Mouse (Mus musculus): ENCODE results near the gene Gm3173.
"Not testable (repeated sequence)": the region's sequence is repeated elsewhere in the genome, so short reads cannot be mapped to it uniquely, and the experiment has no call there.

The Gm3173 gene

DNA sequence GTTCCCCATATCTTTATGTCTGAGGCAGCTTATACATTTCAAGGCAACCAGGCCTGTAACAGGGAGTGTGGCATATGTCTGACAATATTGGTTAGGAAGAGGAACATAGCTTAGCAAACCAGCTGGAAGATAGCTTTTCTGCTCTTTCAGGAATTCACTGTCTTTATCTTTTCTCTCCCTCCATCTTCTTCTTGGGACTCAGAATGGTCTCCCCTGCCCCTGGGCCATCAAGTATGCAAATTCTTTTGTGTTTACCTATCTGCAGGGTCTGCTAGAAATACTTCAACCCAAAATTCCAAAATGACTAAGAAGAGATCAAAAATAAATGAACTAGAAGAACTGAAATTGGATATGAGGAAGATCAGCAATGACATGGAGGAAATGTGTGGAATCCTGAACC is at the start of gene Gm3173:
Gm3173 (plus strand) TSS at position 301 of the 400 bp plus-strand sequence.
- not testable (repeated sequence) for DNase-seq (ENCODE audit: low read depth, low spot score)

DNA sequence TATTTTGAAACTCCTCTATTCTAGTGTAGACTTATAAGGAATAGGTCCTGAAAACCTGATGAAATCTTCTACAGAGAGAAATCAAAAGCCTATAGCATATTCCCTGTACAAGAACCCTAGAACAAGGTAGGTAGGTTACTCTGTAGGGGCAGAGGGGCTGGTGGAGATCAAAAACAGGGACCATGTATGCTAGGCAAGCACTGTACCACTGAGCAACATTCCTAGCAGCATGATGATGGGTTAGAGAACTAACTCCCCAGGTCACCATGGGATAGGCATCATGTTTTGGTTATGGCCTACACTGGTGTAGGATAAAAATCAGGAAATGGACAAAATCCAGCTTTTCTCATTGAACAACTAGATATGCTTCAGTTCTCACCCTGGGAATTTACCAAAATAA is 45.2 kb upstream of the Gm3173 start:
- DNase-seq (ENCODE audit: low read depth, low spot score) = not testable (repeated sequence)

DNA sequence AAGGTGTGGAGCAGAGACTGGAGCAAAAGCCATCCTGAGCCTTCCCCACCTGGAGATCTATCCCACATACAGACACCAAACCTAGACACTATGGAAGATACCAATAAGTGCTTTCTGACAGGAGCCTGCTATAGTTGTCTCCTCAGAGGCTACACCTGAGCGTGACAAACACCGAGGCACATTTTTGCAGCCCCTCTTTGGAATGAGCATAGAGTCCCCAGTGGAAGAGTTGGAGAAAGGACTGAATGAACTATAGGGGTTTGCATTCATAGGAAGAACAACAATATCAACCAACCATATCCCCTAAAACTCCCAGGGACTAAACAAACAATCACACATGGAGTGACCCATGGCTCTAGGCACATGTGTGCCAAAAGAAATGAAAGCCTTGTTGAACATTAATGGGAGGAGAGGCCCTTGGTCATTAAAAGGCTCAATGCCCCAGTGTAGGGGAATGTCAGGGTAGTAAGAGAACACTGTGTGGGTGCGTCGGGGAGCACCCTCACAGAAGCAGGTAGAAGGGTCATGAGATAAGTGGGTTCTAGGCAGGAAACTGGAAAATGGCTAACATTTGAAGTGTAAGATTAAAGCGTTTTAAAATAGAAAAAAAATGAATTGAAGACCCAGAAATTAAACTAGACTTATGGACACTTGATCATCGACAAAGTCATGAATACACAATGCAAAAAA is 37.8 kb upstream of the Gm3173 start:
- DNase-seq (ENCODE audit: low read depth, low spot score) = not testable (repeated sequence)

DNA sequence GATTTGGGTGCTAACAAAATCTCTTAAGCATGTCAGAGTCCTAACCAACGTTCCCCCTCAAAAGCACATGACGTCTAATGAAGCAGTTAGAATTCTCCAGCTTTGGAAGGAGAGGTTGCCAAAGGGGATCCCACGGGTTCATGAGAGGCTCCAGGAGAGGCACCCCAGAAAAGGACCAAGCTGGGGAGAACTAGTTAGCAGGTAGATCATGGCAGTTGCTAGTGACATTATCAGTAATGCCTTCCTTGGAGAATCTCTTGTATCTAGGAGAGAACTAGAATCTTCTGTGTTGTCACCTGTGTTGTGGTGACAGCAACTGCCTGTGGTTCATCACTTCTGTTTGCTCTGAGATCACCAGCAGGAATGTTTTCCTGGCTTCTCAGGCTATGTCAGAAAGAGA is 33.6 kb upstream of the Gm3173 start, which contains the start of gene Gm3159:
Gm3159 (plus strand) TSS at position 301 of the 400 bp plus-strand sequence.
- DNase-seq (ENCODE audit: low read depth, low spot score) = not testable (repeated sequence)

DNA sequence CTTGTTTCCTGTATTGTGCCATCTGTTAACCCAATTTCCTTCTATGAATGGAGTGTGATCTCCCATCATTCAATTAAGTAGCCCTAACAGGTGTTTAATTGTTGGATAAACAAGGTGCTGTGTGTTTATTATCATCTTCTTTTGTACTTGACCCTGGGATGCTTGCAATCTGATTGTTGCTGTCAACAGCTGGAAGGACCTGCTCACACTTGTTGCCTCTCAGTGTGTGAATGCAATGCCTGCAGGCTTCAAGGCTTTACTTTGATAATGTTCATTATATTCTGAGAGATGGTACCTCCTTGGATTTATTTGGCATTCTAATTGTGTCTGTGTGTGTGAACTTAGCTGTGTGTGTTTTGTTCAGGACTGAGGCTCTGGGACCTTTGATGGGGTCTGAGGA is 32.2 kb upstream of the Gm3173 start:
- not testable (repeated sequence) for DNase-seq (ENCODE audit: low read depth, low spot score)

DNA sequence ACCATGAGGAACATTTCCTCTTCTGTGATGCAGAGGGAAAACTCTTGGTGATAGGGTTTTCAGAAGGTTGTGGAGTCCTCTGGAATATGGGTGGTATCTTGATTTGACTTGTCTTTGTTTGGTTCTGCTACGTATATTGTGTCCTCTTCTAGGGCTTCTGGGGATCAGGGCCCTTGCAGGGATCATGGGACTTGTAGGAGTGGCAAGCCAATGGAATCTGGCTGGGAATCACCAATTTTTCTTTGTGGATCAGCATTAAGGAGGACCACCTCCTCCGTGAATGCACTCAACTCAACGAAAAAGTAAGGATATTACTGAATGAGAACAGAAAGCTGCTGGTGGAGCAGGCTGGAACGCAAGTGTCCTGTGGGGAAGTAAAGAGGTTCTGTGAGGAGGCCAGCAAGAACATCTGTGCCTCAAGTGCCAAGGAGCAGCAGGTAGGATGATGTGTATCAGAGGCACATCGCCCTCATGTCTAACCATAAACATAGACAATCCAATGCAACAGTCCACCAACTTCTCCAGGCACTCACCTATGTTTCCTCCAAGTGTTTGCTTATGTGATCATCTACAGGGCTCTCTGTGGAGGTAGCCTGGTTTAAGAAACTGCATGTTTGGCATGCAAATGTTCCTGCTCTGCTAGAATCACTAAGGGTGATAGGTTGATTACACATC is 30.5 kb upstream of the Gm3173 start:
- DNase-seq (ENCODE audit: low read depth, low spot score) = not testable (repeated sequence)

DNA sequence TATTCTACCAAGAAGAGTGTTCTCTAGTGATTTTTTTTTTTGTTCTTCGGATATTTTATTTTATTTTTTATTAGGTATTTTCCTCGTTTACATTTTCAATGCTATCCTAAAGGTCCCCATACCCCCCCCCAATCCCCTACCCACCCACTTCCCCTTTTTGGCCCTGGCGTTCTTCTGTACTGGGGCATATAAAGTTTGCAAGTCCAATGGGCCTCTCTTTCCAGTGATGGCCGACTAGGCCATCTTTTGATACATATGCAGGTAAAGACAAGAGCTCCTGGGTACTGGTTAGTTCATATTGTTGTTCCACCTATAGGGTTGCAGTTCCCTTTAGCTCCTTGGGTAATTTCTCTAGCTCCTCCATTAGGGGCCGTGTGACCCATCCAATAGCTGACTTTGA is 29.5 kb upstream of the Gm3173 start:
- not testable (repeated sequence) for DNase-seq (ENCODE audit: low read depth, low spot score)

DNA sequence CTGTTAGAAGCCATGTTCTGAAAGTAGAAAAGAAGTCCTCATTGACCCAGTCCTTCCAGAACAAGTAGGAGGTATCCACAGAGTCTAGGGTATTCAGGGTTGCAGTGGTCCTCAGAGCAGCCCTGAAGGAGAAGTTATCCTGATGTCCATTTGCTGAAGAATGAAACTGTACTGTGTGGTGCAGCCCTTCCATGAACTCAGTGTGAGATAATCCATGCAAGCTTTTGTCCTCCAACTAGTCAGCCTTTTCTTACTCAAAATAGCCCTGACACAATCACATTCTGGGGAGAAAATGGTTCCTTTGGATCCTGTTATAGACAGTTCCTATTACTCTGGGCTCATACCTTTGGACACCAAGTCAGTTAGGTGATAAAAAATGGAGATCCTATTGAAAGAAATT is 27.0 kb upstream of the Gm3173 start:
- not testable (repeated sequence) for DNase-seq (ENCODE audit: low read depth, low spot score)

DNA sequence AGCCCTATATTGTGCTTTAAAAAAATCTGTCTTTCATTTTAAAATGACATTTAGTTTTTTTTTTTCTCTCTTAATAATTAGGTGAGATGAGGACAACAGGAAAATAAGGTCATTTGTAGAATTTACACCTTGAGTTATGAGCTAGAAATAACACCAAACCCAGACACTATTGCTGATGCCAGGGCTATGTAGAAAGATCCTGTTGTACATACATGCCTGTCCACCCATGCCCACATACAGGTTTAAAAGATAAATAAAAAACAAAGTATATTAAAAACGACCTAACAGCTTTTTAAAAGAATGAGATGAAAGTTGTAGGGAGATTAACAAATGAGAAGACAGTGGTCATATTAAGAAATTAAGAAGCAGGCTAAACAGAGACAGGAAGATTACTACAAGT is 20.9 kb upstream of the Gm3173 start:
- DNase-seq (ENCODE audit: low read depth, low spot score) = not testable (repeated sequence)

DNA sequence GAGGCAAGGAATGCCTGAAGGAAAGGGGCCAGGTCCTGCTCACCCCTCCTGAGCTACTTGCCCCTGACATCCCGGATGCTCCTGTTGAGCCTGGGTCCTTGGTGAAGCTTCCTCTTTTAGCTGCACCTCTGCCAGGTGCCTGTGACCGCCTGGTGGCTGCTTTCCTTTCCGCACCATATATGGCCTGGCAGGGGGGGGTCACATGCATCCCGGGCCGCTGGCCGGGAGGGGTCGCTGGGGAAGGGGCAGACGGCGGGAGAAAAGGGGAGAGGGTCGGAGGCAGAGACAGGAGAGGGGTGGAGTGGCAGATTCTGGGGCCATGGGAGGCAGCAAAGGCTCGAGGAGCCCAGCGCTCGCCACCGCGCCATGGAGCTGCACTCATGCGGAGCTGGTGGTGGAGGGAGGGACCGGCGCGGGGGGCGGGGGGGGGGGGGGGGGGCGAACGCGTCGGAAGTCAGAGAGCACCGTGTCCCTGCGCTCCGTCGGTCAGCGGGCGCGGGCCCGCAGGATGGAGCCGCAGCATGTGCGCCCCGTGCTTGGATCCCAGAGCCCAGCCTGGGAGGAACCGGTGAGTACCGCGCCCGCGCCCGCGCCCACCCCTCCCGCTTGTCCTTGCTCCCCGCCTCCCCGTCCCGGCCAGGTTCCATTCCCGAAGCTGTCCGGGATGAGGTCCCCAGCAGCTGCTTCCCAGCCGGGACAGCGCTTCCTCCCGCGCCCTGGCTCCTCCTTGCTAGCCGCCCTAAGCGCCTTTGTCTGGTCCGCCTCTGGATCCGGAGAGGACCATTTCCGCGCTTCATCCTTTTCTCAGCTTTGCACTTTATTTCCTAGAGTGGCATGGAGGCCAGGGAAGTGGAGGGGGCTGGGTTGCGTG is 15.6 kb upstream of the Gm3173 start, which contains the start of gene Gm3164:
Gm3164 (plus strand) TSS at position 484 of the 871 bp plus-strand sequence.
- DNase-seq (ENCODE audit: low read depth, low spot score) = not testable (repeated sequence)

DNA sequence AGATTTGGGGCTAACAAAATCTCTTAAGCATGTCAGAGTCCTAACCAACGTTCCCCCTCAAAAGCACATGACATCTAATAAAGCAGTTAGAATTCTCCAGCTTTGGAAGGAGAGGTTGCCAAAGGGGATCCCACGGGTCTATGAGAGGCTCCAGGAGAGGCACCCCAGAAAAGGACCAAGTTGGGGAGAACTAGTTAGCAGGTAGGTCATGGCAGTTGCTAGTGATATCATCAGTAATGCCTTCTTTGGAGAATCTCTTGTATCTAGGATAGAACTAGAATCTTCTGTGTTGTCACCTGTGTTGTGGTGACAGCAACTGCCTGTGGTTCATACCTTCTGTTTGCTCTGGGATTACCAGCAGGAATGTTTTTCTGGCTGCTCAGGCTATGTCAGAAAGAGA is 50.7 kb downstream of the Gm3173 start, which contains the start of gene Gm3182:
Gm3182 (plus strand) TSS at position 301 of the 400 bp plus-strand sequence.
- not testable (repeated sequence) for DNase-seq (ENCODE audit: low read depth, low spot score)

DNA sequence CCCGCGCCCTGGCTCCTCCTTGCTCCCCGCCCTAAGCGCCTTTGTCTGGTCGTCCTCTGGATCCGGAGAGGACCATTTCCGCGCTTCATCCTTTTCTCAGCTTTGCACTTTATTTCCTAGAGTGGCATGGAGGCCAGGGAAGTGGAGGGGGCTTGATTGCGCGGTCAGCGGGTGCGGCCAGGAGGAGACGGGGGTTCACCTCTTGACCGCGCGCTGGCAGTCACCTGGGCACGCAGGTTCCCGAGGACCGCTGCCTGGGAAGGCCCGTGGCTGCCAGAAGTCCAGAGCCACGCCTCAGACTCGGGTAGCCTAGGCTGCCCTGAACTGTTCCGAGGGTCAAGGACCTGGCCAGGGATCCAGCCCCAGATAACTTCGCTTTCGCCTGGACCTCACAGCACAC is 68.6 kb downstream of the Gm3173 start:
- DNase-seq (ENCODE audit: low read depth, low spot score) = not testable (repeated sequence)

DNA sequence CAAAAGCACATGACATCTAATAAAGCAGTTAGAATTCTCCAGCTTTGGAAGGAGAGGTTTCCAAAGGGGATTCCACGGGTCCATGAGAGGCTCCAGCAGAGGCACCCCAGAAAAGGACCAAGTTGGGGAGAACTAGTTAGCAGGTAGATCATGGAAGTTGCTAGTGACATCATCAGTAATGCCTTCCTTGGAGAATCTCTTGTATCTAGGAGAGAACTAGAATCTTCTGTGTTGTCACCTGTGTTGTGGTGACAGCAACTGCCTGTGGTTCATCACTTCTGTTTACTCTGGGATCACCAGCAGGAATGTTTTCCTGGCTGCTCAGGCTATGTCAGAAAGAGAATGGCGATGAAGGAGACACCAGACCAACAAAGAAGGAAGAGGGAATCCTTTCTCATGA is 124.3 kb downstream of the Gm3173 start, which contains the start of gene Gm3047:
Gm3047 (plus strand) TSS at position 301 of the 400 bp plus-strand sequence.
- not testable (repeated sequence) for DNase-seq (ENCODE audit: low read depth, low spot score)

All from skeletal muscle tissue, adult 2 months (tissue).